ENCODE assay signal across 8 mouse cellular contexts in genomic region chr8:129233664-129234026, GRCm38 (mm10). TPM values are rescaled to one million over a fixed set of nuclear protein-coding genes. Genes with fewer than 3 reads are reported as not detected.
A peak's percentile ranks its signal among the peaks of the same experiment; 100 is the strongest.
DNase-seq lines count a peak whose midpoint lies in the region; ATAC-seq and TF ChIP-seq lines count a peak whose summit lies in the region.

No protein-coding gene starts in this region.

- no peak for ATAC-seq in cerebellum, adult (ENCODE audit: insufficient number of reproducible peaks, low FRiP score, low TSS enrichment)
- no peak for ATAC-seq in limb, embryonic 15.5 days (ENCODE audit: insufficient number of reproducible peaks, low FRiP score, low TSS enrichment, low read depth)
- ATAC-seq in stomach, postnatal 0 days (ENCODE audit: low FRiP score, low TSS enrichment) = no peak

- no peak; the same call in 1 of the 2 replicates for TF ChIP-seq POLR2A in cerebellum, adult 2 months (IDR thresholded peaks at IDR 0.05; ENCODE audit: borderline replicate concordance, insufficient read depth, low read length)

- peak overlapping the region; percentile 55 for H3K4me2 ChIP-seq in limb, embryonic 15.5 days
- peak overlapping the region; percentile 59 for H3K4me2 ChIP-seq in stomach, postnatal 0 days (replicated peaks; ENCODE audit: low read depth)

- peaks cover 4% of the 10 kb centered on the region; the same call in 1 of the 2 replicates for H3K4me1 ChIP-seq in cerebellum, adult 2 months (ENCODE audit: control insufficient read depth, insufficient read depth, low read length)
- peaks cover 6% of the 10 kb centered on the region; the same call in 1 of the 2 replicates for H3K4me1 ChIP-seq in limb, embryonic 15.5 days
- H3K4me1 ChIP-seq in stomach, postnatal 0 days (replicated peaks; ENCODE audit: control insufficient read depth, insufficient read depth) = no peaks in the 10 kb centered on the region

- TF ChIP-seq CTCF in cerebellum, adult 2 months (IDR thresholded peaks at IDR 0.05; ENCODE audit: borderline replicate concordance, insufficient read depth, low read depth, low read length) = no peak
- TF ChIP-seq CTCF in stomach, postnatal 0 days (IDR thresholded peaks at IDR 0.05; ENCODE audit: low read depth) = no peak

- no peak for TF ChIP-seq EP300 in stomach, postnatal 0 days (optimal IDR thresholded peaks at IDR 0.05)

- H3K27ac ChIP-seq in cerebellum, adult 2 months (ENCODE audit: insufficient read depth, low read length) = 0 out of 2 replicates have a peak overlapping the region, but pooled peaks have one; percentile 8
- peak overlapping the region; percentile 96 for H3K27ac ChIP-seq in limb, embryonic 15.5 days
- H3K27ac ChIP-seq in stomach, postnatal 0 days (replicated peaks) = peak overlapping the region; percentile 93

- WGBS in cerebellum, adult 2 months = under 1% methylated on average over 9 of the region's 9 CpGs
- WGBS in limb, embryonic 15.5 days = under 1% methylated on average over 9 of the region's 9 CpGs
- WGBS in stomach, postnatal 0 days = 1% methylated on average over 9 of the region's 9 CpGs

- H3K4me3 ChIP-seq in cerebellum, adult 2 months (replicated peaks; ENCODE audit: insufficient read depth, low read depth, low read length) = peak overlapping the region; percentile 57
- H3K4me3 ChIP-seq in limb, embryonic 15.5 days = peak overlapping the region; percentile 65
- H3K4me3 ChIP-seq in stomach, postnatal 0 days (ENCODE audit: low read depth, low read length) = peak overlapping the region; percentile 52

- H3K9me3 ChIP-seq in limb, embryonic 15.5 days = no peaks in the 10 kb centered on the region
- H3K9me3 ChIP-seq in stomach, postnatal 0 days (ENCODE audit: control insufficient read depth, low read length) = no peaks in the 10 kb centered on the region

- H3K9ac ChIP-seq in limb, embryonic 15.5 days = peak overlapping the region; percentile 41
- H3K9ac ChIP-seq in stomach, postnatal 0 days (ENCODE audit: low read length) = peak overlapping the region; percentile 68

- no peaks in the 10 kb centered on the region for H3K36me3 ChIP-seq in limb, embryonic 15.5 days
- H3K36me3 ChIP-seq in stomach, postnatal 0 days (ENCODE audit: control insufficient read depth, insufficient read depth, low read length) = no peaks in the 10 kb centered on the region

- no peak for DNase-seq in cerebellum, adult 2 months
- DNase-seq in retina, adult 2 months (ENCODE audit: low read depth, low spot score) = peak; percentile 8
- no peak for DNase-seq in retina, embryonic 14.5 days (ENCODE audit: low spot score)
- DNase-seq in stomach, postnatal 0 days (ENCODE audit: low spot score) = no peak
- DNase-seq in ovary, postnatal 36 days (ENCODE audit: low spot score) = no peak
- no peak for DNase-seq in embryo, embryonic 10.5 days (ENCODE audit: low spot score)

- H3K27me3 ChIP-seq in cerebellum, adult 2 months (ENCODE audit: control insufficient read depth, insufficient read depth, low read length) = no peaks in the 10 kb centered on the region
- H3K27me3 ChIP-seq in limb, embryonic 15.5 days = no peaks in the 10 kb centered on the region
- H3K27me3 ChIP-seq in stomach, postnatal 0 days (ENCODE audit: control insufficient read depth, insufficient read depth, low read length) = no peaks in the 10 kb centered on the region

RNA-seq across cellular contexts. Expression of gene 2610044O15Rik8, which starts 0.6 kb away (rescaled TPM):
- 16.7 and 16.9 TPM in 2 replicates for polyA plus RNA-seq in cerebellum, adult 2 months (2012; rRNA removed)
- 22.0 and 27.3 TPM in 2 replicates for polyA plus RNA-seq in limb, embryonic 15.5 days (2015; fragmentation: Nextera tagmentation; extraction: Ambion mirVana)
- polyA plus RNA-seq in stomach, postnatal 0 days (2015; fragmentation: Nextera tagmentation; extraction: Ambion mirVana) = 15.4 and 15.9 TPM in 2 replicates

Comparison
In these comparisons a context has a peak if more than half of its experiments do, and no peak if none do; other contexts are left out.
1. H3K27ac ChIP-seq: peak in every context shown above with its lines; median percentile 96 in limb, embryonic 15.5 days; 93 in stomach, postnatal 0 days; 8 in cerebellum, adult 2 months.